Mouse (Mus musculus): ENCODE measurements around the gene Rabep1.

DNA sequence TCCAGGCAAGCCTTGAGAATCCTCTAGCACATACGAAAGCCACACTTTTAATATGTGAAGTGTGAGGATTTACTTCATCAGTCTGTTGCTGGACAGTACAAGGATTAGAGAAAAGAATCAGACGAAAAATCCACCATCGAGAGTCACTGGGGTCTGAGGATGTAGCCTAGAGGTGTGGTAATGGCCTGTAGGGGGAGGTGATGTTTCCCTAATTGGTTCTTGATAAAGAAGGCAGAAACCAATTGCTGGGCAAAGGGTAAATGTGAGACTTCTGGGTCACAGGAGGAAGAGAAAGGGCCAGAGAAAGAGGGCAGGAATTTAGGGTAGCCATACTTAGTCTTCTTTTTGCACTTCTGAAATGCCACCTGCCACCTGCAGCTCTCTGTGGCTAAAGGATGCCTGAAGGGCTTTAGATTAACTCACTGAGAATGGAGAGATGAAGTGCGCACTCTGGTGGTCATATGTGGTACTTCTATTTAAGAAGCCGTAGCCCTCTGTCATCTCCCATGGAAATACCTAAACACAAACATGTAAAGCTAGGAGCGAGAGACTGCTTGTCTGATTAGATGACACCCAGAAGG, 29.0 kb upstream of the Rabep1 start:
- TF ChIP-seq EP300 (IDR thresholded peaks at IDR 0.05; ENCODE audit: low read depth) (no peak), CTCF (IDR thresholded peaks at IDR 0.05; ENCODE audit: low read depth) (peak; percentile 85)
